Mouse (Mus musculus) cerebellum, adult 11 months (tissue): ENCODE measurements at regions not wholly inside any gene's neighbourhood (a gene's known extent, or its start where the extent isn't known, plus 50 kb on each side); places are given as distances from the start of the nearest gene placed in this dataset.

Experiments used
- DNase-seq: peaks from one replicate; pipeline ENCODE4 v3.0.0; 2022

DNA sequence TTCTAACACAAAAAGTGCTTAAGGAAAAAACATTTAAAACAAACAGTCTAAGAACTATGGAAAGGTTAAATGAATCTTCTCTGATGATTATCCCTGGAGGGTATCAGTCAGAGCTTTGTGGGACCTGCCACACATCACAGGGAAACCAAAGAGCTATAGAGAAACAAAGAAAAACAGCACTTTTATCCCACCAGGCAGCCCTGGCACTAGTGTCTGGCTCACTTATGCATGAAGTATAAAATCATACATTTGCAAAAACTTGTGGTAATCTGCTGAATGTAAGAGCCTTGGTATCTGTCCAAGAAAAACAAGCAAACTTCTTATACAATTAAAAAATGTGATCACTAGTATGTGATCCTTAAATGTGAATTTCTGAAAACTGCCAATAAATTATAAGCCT lies 972.4 kb upstream of the Ctnnd2 start:
- no peak for DNase-seq

DNA sequence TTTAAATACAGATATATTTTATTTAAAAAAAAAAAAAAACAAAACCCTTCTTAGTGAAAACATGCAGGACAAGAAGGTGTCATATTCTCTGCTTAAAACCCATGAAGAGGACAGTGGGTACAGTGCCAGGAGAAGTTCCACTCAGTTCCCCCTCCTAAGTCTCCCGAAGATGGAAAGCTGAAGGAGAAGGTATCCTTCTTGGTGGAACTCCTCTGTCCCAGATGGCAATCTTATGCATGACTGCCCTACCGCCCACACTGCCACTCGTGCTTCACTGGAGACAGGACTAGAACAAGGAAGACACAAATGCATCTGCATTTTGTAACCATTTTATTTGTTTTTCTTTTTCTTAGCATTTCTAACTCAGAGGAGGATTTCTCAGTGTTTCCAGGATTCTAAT lies 948.7 kb upstream of the Ctnnd2 start:
- DNase-seq, result peak; percentile 76

DNA sequence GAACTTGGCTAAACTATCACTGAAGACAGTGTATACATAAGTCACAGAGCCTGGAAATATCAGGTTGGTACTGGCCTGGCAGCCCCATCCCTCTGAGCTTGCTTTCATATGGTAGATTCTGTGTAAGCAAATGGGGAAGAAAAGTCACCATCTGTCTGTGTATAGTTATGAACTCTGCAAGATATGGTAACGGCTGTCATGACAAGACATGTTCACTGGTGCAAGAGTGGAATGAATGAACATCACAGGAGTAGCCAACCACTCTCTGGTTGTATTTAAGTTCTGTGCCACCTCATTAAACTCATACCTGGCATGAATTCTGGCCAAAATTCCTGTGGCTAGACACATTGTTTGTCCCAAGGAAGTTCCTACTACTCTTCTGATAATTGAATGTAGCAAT lies 945.5 kb upstream of the Ctnnd2 start:
- no peak for DNase-seq

DNA sequence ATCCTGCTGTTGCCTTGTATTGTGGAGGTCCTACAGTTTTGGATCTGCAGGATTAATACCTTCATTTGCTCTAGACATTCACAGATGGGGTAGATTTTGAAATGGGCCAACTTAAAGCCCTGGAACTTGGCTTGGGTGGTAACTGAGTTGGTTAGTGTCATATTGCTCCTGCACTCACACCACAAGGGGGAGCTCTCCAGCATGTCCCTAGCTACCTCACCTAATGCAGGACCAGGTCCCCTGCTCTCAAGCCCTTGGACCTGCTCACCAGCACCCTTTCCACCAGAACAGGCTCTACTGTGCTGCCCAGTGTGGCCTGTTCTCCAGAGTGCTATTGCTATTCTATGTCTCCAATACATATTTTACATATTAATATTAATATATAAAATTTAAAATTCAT lies 937.8 kb upstream of the Ctnnd2 start:
- DNase-seq, result no peak

DNA sequence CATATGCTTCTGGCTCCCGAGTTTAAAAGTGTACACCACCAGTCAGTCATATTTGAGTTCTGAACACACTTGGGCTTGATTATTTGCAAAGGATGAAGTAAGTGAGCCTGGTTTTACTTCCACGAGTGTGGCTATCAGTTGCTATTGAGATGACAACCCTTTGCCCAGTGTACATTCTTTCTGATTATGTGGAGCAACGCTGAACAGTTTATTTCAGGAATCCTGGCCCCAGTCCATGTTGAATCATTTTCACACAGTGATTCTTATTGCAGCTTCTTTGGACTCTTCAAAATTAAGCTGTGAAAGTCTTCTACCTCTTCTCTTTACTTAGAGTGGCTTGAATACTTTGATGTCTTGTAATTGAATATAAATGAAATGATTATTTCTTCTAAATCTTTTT lies 917.2 kb upstream of the Ctnnd2 start:
- DNase-seq, result no peak

DNA sequence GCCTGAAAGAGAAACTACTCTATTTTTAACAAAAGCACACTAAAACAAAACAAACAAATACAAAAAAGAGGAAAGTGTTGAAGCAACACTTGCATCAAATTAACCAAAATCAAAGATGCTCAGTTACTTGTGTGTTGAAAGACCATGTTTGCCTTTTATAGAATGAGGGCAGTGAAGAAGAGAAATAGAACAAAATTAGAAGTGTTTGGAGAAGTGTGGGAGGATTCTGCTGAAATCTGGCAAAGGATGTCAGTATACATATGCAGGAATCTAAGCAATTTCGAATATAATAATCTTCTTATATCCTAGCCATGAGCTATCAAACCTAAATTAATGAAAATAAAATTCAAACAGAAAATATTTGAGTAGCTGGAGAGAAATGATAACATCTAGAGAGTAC lies 905.6 kb upstream of the Ctnnd2 start:
- DNase-seq, result no peak

DNA sequence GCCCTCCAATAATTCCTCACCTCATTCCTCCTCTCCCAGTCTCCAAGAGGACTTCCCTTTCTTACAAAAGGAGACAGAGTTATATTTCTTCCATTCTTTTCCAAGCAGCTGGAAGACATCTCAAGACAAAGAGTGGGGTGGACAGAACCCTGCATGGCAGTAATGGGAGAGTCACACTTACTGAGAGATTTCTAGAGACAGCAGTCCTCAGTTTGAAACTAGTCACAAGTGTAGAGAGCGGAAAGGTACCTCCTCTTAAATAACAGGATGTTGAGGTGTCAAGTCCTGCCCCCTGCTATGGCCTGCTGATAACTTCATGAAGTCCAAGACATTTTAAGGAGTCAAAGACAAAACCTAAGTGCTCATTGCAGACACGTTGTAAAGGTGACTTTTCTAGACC lies 875.9 kb upstream of the Ctnnd2 start:
- no peak for DNase-seq
